Mouse (Mus musculus) lung, embryonic 14.5 days (tissue): Measurements from ENCODE around the gene Mpzl1. TPM values are rescaled to one million over a fixed set of nuclear protein-coding genes. Genes with fewer than 3 reads are reported as not detected.

Experiments
- ATAC-seq: fragments of 200-750 bp; cut with Nextera tagmentation; 2 replicates; pipeline ENCODE4 v1.8.0; 2017; ENCODE audit warnings: mild to moderate bottlenecking, moderate TSS enrichment, moderate library complexity; ENCODE audit not compliant: insufficient read depth
- DNase-seq: peaks from one replicate; pipeline ENCODE4 v3.0.0-alpha.2; 2015
- H3K27ac ChIP-seq: fragments of 300-500 bp; sonication (generic); 2 replicates; pipeline ENCODE4 v1.5.1; 2014; ENCODE audit warnings: low read depth, mild to moderate bottlenecking, moderate library complexity
- H3K27me3 ChIP-seq: fragments of 300-500 bp; sonication (generic); 2 replicates; pipeline ENCODE4 v1.6.1; 2014; ENCODE audit warnings: low read length, control low read depth; ENCODE audit not compliant: insufficient read depth
- H3K36me3 ChIP-seq: fragments of 300-500 bp; sonication (generic); 2 replicates; pipeline ENCODE4 v1.6.1; 2014; ENCODE audit warnings: control low read depth; ENCODE audit not compliant: insufficient read depth
- H3K4me1 ChIP-seq: fragments of 300-500 bp; sonication (generic); 2 replicates; pipeline ENCODE4 v1.6.1; 2014; ENCODE audit warnings: antibody characterized with exemption, control low read depth; ENCODE audit not compliant: insufficient read depth
- H3K4me2 ChIP-seq: fragments of 300-500 bp; sonication (generic); 2 replicates; pipeline ENCODE4 v1.6.1; 2014; ENCODE audit warnings: mild to moderate bottlenecking
- H3K4me3 ChIP-seq: fragments of 300-500 bp; sonication (generic); 2 replicates; pipeline ENCODE4 v1.5.1; 2014; ENCODE audit warnings: low read depth, low read length
- H3K9ac ChIP-seq: fragments of 300-500 bp; sonication (generic); 2 replicates; pipeline ENCODE4 v1.6.1; 2014
- H3K9me3 ChIP-seq: fragments of 300-500 bp; sonication (generic); 2 replicates; pipeline ENCODE4 v1.6.1; 2016; ENCODE audit warnings: low read depth, low read length, control low read depth
- CTCF ChIP-seq: IDR thresholded peaks from 2 replicates; pipeline ENCODE4 v1.5.1; 2016; ENCODE audit warnings: antibody characterized with exemption, low read depth
- WGBS: fragments of 180-500 bp; shearing (Covaris S2); extraction: QIAGEN DNeasy Blood & Tissue Kit; methylation state at CpG from one replicate; pipeline ENCODE4 v1.1.7; 2014; 5-methylcytosine and 5-hydroxymethylcytosine counted together
- polyA plus RNA-seq: library from polyadenylated mRNA; unstranded; fragments of >200 nt; fragmentation: Nextera tagmentation; extraction: Ambion mirVana; gene quantifications from 2 replicates; pipeline ENCODE4 v1.2.1, GENCODE M21; 2014

The Mpzl1 gene
- polyA plus RNA-seq, 1 experiment from 2014 or later: 220 TPM

DNA sequence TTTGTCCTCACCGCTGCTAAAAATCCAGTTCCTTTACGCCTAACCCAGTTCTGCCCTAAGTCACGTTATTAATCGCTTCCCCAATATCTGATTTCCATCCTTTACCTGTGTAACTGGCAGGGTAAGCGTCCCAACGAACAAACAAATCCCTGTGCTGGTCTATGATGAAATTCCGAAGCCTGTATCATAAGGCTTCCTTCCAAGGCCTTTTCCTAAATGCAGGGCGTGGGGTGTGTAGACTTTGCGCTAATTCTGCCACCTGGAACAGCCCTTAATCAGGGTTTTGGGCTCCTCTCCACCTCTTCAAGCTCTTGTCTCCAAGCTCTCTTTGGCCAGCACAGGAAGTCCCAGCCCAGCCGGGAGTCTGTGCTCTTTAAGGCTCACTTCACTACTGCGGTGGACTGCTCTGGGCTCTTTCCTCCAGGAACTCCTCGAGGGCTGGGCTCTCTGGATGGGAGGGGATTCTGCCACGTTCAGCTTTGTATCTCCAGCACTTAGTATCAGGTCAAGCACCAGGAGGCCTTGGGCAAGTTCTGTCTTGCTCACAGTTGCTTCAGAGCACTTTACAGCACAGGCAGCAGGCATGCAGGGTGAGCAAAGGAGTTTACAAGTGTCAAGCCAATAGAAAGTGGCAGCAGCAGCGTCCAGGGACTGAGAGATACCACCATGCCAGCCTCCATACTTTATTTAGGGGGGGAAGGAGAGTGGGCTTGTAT is 48.8 kb downstream of the Mpzl1 start:
- ATAC-seq: no peak

DNA sequence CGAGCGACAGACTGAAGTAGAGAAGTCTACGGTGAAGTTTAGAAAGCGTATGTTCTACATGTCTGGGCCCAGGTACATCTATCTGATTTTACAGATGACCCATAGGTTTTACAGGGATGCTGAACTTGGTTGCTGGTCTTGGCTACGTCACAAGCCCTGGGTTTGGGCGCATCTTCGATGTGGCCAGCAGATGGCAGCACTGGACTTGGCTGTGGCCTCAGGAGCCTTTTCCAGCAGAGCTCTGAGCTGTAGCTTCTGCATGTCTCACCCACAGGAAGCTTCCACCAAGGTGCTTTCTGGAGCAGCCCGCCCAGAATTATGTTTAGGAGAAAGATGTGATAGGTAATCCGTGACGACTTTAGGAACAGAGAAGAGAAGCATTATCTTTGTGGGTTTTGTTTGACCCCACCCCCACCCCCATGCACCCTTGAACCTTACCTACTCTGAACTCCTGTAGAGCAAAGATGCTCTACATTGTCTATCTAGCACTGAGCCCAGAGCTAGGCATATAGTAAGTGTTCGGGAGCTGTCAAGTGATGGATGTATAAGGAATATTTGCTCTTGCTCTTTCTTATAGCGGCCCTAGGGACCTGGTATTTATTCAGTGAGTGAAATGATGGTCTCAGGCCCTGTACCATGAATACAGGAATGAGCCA is 50.7 kb downstream of the Mpzl1 start:
- peaks cover 15% of the 10 kb centered on the region for H3K4me1 ChIP-seq
- no peak overlapping the region for H3K4me3 ChIP-seq
- no peaks in the 10 kb centered on the region for H3K9me3 ChIP-seq
- H3K9ac ChIP-seq: no peak overlapping the region
- WGBS: 28% methylated on average over 12 of the region's 12 CpGs
- DNase-seq (peak; percentile 97), ATAC-seq (peak; percentile 72)
- H3K27ac ChIP-seq: no peak overlapping the region
- no peak overlapping the region for H3K4me2 ChIP-seq
- no peaks in the 10 kb centered on the region for H3K27me3 ChIP-seq
- H3K36me3 ChIP-seq: no peaks in the 10 kb centered on the region
- TF ChIP-seq CTCF: peak; percentile 98

More for the DNA sequence above, 48.8 kb downstream of the Mpzl1 start:
- H3K4me2 ChIP-seq: no peak overlapping the region
- peaks cover 24% of the 10 kb centered on the region for H3K4me1 ChIP-seq
- no peaks in the 10 kb centered on the region for H3K27me3 ChIP-seq
- DNase-seq: peak; percentile 53
- peak overlapping the region; percentile 15; the same call in 1 of the 2 replicates for H3K9ac ChIP-seq
- WGBS: 61% methylated on average over 14 of the region's 14 CpGs
- no peak for TF ChIP-seq CTCF
- H3K4me3 ChIP-seq: no peak overlapping the region
- H3K27ac ChIP-seq: no peak overlapping the region
- peaks cover 2% of the 10 kb centered on the region; the same call in 1 of the 2 replicates for H3K36me3 ChIP-seq
- H3K9me3 ChIP-seq: no peaks in the 10 kb centered on the region

DNA sequence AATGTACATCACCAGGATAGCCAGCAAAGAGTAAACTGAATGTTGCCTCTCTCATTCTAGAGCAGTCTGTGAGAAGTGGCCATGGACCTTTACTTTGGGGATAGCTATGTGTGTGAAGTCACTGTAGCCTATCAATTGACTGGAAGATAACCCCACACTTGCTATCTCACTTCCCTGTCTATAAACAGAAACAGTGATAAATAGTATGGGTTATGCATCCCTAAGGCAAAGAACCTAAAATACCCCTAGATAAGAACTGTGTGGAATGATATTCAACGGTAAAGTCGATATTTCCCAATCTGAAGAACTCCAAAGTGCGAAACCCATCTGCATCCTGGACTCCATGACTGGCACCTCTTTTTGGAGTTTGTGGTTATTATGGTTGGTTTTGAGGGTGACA is 53.1 kb downstream of the Mpzl1 start:
- Histone ChIP-seq H3K4me1 (peaks cover 5% of the 10 kb centered on the region; the same call in 1 of the 2 replicates), H3K36me3 (no peaks in the 10 kb centered on the region), H3K9me3 (no peaks in the 10 kb centered on the region), H3K4me3 (no peak overlapping the region), H3K27ac (no peak overlapping the region), H3K4me2 (no peak overlapping the region), H3K27me3 (no peaks in the 10 kb centered on the region), H3K9ac (no peak overlapping the region)
- WGBS: 88% methylated on average over 3 of the region's 3 CpGs
- ATAC-seq (no peak), DNase-seq (no peak)
- no peak for TF ChIP-seq CTCF

DNA sequence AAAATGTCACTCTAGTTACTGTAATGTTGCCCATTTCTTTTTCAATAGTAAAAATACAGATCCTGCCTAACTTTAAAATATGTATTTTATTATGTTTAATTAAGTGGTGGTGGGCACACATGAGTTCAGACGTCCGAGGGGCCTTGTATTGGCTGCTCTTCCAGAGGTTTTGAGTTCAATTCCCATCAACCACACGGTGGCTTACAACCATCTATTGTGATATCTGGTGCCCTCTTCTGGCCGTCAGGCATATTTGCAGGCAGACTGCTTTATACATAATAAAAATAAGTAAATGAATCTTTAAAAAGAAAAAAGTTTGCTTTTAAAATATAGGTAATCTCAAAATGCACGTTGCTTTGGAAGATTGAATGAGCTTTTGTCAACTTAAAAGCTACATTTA is 55.0 kb downstream of the Mpzl1 start:
- Histone ChIP-seq H3K27me3 (no peaks in the 10 kb centered on the region), H3K9me3 (no peaks in the 10 kb centered on the region), H3K9ac (no peak overlapping the region), H3K4me3 (no peak overlapping the region), H3K36me3 (no peaks in the 10 kb centered on the region), H3K4me2 (no peak overlapping the region), H3K27ac (no peak overlapping the region), H3K4me1 (no peaks in the 10 kb centered on the region)
- ATAC-seq (no peak), DNase-seq (peak; percentile 55)
- TF ChIP-seq CTCF: peak; percentile 58
- WGBS: 51% methylated on average over 5 of the region's 5 CpGs

DNA sequence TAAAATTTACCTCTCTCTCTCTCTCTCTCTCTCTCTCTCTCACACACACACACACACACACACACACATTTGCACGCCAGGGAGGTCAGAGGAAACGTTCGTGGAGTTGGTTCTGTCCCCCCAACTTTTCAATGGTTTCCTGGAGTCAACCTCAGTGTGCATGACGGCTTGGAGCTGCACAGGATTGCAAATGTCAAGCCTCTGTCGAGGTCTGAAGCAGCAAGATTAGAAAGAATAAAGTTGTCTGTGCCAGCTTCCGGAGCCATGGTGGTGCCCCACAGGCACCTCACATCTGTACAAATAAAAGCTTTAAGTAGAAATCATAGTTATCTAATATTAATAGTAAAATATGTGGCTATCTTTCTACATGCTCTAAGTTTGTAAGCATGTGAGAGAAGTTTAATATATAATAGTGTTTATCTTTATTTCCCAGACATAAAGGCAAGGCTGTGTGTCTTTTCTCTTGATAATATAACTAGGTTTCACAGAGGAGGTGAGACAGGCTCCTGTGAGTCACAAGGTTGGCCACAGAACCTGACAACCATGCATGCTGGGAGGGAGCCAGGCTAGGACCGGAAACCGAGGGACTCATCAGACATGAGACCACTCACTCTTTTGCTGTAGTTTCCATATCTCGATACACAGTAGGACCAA is 57.8 kb downstream of the Mpzl1 start:
- no peak for DNase-seq
- 58% methylated on average over 9 of the region's 9 CpGs for WGBS
- H3K4me1 ChIP-seq: no peaks in the 10 kb centered on the region
- H3K27ac ChIP-seq: no peak overlapping the region
- no peak for ATAC-seq
- no peak overlapping the region for H3K4me2 ChIP-seq
- H3K36me3 ChIP-seq: no peaks in the 10 kb centered on the region
- no peak overlapping the region for H3K9ac ChIP-seq
- TF ChIP-seq CTCF: no peak
- H3K9me3 ChIP-seq: no peaks in the 10 kb centered on the region
- H3K27me3 ChIP-seq: no peaks in the 10 kb centered on the region
- H3K4me3 ChIP-seq: no peak overlapping the region

DNA sequence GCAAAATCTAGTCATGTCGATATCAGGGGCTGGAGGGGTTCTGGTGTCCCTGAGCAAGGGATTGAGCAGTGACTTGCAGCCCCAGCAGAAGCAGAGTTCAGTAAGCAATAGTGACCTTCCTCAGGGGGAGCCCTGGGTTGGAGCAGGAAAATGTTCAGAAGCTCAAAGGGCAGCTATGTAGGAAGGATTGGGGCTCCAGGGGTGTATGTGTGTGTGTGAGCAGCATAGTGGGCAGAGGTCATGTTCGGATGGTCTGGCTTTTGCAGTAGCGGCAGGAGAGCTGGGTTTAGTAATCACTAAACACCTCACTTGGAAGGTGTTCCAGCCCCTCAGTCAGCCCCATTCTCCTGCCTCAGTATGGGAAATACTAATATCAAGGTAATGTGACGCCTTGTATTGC is 58.3 kb downstream of the Mpzl1 start:
- no peak for ATAC-seq
- no peaks in the 10 kb centered on the region for H3K36me3 ChIP-seq
- H3K4me3 ChIP-seq: no peak overlapping the region
- WGBS: 71% methylated on average over 4 of the region's 4 CpGs
- no peaks in the 10 kb centered on the region for H3K4me1 ChIP-seq
- H3K9me3 ChIP-seq: no peaks in the 10 kb centered on the region
- no peak for TF ChIP-seq CTCF
- no peak for DNase-seq
- H3K27ac ChIP-seq: no peak overlapping the region
- no peaks in the 10 kb centered on the region for H3K27me3 ChIP-seq
- no peak overlapping the region for H3K9ac ChIP-seq
- no peak overlapping the region for H3K4me2 ChIP-seq

DNA sequence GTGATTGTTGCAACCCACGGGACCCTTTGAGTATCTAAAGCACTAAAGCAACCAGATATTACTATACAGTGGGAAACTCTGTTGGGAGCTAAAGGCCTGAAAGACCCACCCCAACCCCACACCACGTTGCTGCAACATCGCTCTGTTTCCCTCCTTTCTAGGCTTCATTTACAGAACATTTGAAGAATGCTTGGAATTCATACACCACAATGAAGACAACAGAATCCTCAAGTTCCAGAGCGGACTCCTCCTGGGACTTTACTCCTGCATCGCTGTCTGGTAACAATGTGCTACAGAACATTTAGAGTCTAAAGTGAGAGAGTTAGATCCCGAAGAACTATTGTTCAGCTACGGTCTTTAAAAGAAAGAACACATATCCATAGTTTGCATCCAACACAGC is 66.9 kb downstream of the Mpzl1 start:
- no peak overlapping the region for H3K9ac ChIP-seq
- no peak for ATAC-seq
- H3K4me2 ChIP-seq: no peak overlapping the region
- no peak for DNase-seq
- no peak overlapping the region for H3K27ac ChIP-seq
- H3K4me1 ChIP-seq: no peaks in the 10 kb centered on the region
- H3K27me3 ChIP-seq: no peaks in the 10 kb centered on the region
- no peak overlapping the region for H3K4me3 ChIP-seq
- no peak for TF ChIP-seq CTCF
- no peaks in the 10 kb centered on the region for H3K36me3 ChIP-seq
- WGBS: 75% methylated on average over 7 of the region's 7 CpGs
- H3K9me3 ChIP-seq: no peaks in the 10 kb centered on the region
